Mouse (Mus musculus) forebrain, embryonic 14.5 days (tissue): Measurements from ENCODE around the gene Wdr48. TPM values are rescaled to one million over a fixed set of nuclear protein-coding genes. Genes with fewer than 3 reads are reported as not detected.

Experiments
- polyA plus RNA-seq: library from polyadenylated mRNA; unstranded; fragments of >200 nt; fragmentation: Nextera tagmentation; extraction: Ambion mirVana; gene quantifications from 2 replicates; pipeline ENCODE4 v1.2.1, GENCODE M21; 2014

The Wdr48 gene
- polyA plus RNA-seq, 1 experiment from 2014 or later, result 77.3 TPM

Other genes with a start within 250 kb of the Wdr48 start
- gene Scn10a, start 175.6 kb upstream of the Wdr48 start, polyA plus RNA-seq, result 0.11 and 0.16 TPM in 2 replicates
- gene Scn11a, start 69.4 kb upstream of the Wdr48 start, polyA plus RNA-seq, result 0.14 and 0.15 TPM in 2 replicates
- gene Gorasp1, start 42.7 kb downstream of the Wdr48 start, polyA plus RNA-seq, result 23.7 and 34.1 TPM in 2 replicates
- 0.29 and 0.74 TPM in 2 replicates for gene Ttc21a, start 42.7 kb downstream of the Wdr48 start, polyA plus RNA-seq
- gene Csrnp1, start 89.8 kb downstream of the Wdr48 start, polyA plus RNA-seq, result 1.1 and 1.4 TPM in 2 replicates
- not detected in 2 replicates for gene Xirp1, start 128.7 kb downstream of the Wdr48 start, polyA plus RNA-seq
- gene Cx3cr1, start 175.0 kb downstream of the Wdr48 start, polyA plus RNA-seq, result 2.5 and 3.9 TPM in 2 replicates
- gene Ccr8, start 197.2 kb downstream of the Wdr48 start, polyA plus RNA-seq, result not detected in 2 replicates
- gene Slc25a38, start 215.5 kb downstream of the Wdr48 start, polyA plus RNA-seq, result 38.6 and 42.4 TPM in 2 replicates
- gene Rpsa, start 232.8 kb downstream of the Wdr48 start, polyA plus RNA-seq, result 1,255 and 1,755 TPM in 2 replicates